Mouse (Mus musculus) gastrocnemius, adult 2 months (tissue): Measurements from ENCODE around the gene Tarsl2. TPM values are rescaled to one million over a fixed set of nuclear protein-coding genes. Genes with fewer than 3 reads are reported as not detected.
A peak's percentile ranks its signal among the peaks of the same experiment; 100 is the strongest.

Experiments used
- DNase-seq: peaks from one replicate; pipeline ENCODE4 v3.0.0; 2022
- H3K27ac ChIP-seq: fragments of 200-600 bp; 2 replicates; pipeline ENCODE4 v1.8.1; 2022; ENCODE audit warnings: mild to moderate bottlenecking
- H3K4me3 ChIP-seq: fragments of 200-600 bp; 2 replicates; pipeline ENCODE4 v1.8.1; 2022; ENCODE audit warnings: mild to moderate bottlenecking, moderate library complexity
- CTCF ChIP-seq: fragments of 200-600 bp; IDR thresholded peaks from 2 replicates; pipeline ENCODE4 v1.8.1; 2022; ENCODE audit warnings: antibody characterized with exemption, mild to moderate bottlenecking, moderate library complexity
- intact Hi-C: fragments of 180-260 bp; cut with DNase I; formaldehyde crosslinking; loops from one replicate; pipeline ENCODE4 v1.15.1; 2025
- total RNA-seq, 2 experiments: library from RNA; stranded (reverse); gene quantifications; 2 replicates each; pipeline ENCODE4 v1.2.3; 2021

Gene Tarsl2
- total RNA-seq, 2 experiments from 2014 or later: 59.2 to 67.0 TPM

DNA sequence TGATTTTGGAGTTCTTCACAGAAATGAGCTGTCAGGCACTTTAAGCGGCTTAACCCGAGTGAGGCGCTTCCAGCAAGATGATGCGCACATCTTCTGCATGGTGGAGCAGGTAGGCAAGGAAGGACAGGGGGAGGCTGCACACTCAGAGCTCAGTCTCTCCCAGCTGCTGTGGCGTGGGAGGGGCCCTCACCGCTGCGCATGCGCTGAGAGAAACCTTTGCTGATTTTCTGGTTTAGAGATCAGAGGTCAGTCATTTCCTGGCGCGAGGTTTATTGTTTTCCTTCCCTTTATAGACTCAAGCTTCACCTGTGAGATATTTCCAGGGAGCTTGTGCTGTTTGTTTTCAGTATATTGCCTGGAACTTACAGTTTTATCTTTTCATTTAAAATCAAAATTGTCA is 33.4 kb downstream of the Tarsl2 start:
- no peak overlapping the region for H3K4me3 ChIP-seq
- H3K27ac ChIP-seq: no peak overlapping the region
- DNase-seq: no peak
- TF ChIP-seq CTCF: no peak
- intact Hi-C loops: no loop called here

DNA sequence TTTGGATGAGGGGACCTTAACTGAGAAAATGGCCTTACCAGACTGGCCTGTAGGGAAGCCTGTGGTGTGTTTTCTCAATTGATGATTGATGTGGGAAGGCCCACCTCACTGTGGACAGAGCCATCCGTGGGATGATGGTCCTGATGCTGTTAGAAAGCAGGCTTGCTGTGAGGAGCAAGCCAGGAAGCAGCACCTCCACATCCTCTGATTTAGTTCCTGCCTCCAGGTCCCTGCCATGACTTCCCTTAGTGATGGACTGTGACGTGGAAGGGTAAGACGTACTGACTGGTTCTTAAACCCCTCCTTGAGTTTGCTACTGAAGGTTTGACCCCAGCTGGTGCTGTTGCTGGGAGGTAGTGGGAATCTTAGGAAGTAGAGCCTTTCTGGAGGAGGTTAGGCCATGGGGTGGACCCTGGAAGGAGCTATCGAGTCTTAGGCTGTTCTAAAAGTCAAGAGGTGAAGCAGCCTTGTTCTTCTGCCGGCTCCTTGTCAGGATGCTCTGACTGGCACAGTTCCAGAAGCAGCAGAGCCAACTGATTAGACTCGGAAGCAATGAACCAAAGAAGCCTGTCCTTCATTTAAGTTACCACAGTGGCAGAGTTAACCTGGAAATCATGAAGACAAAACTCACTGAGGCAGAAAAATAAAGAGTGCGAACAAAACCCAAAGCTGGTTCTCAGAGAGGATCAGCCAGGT is 34.4 kb downstream of the Tarsl2 start:
- Histone ChIP-seq H3K27ac (no peak overlapping the region), H3K4me3 (no peak overlapping the region)
- intact Hi-C loops: no loop called here
- no peak for TF ChIP-seq CTCF
- no peak for DNase-seq

DNA sequence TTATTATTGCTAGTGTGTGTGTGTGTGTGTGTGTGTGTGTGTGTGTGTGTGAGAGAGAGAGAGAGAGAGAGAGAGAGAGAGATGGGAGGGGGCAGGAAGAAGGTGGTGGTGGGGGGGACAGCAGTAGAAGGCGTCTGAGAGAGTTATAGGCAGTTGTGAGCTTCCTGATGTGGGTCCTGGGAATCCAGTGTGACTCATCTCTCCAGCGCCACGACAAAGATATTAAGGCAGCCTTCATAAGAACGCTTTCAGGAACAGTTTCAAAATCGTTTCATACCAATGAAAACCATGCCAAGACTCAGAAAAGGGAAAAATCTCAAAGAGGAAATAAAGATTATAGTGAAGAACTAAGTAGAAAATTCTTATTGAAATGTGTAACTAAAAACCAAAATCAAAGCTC is 36.5 kb downstream of the Tarsl2 start:
- Histone ChIP-seq H3K4me3 (no peak overlapping the region), H3K27ac (no peak overlapping the region)
- TF ChIP-seq CTCF: no peak
- no peak for DNase-seq
- intact Hi-C loops: no loop called here

DNA sequence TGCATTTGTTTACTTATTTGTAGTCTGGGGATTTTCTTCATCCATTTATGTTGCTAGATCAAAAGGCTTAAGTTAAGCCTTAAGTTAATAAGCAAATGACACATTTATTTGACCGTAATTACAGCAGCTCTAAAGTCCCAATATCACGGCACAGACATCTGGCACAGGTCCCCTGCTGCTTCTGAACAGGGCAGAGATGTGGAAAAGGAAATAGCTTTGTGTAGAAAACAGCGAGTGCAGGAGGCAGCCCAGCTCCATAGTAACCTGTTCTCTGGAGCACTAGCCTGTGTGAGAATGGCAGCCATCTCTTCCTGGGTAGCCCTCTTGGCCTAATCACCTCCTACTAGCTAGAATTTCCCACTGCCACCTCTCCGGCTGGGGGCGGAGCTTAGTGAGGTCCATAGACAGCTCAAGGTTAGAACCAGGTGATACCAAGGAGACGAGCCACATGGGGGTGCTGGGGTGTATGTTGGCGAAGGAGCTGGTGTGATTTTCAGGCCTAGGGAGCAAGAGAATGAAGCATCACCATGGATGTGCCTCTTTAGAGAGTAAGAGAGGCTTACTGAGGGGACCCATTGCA is 39.6 kb downstream of the Tarsl2 start:
- Histone ChIP-seq H3K27ac (no peak overlapping the region), H3K4me3 (no peak overlapping the region)
- intact Hi-C loops: no loop called here
- TF ChIP-seq CTCF: no peak
- no peak for DNase-seq

DNA sequence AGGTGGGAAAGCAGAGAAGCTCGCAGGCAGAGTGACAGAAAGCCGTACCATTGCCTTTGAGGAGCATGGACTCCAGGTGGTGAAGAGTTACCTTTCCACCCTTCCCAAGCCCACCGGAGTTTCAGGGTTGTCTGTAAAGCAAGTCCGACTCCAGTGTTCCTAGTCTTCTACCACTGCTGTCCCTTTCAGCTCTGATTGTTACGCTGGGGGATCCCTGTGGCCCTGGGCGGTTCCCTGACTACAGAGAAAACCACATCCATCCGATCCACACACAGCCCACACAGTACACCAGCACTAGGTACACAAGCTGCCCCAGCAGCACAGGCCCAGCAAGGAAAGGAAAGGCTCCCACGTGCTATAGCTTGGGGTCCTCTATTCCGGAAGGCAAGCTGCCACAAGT is 42.0 kb downstream of the Tarsl2 start:
- no peak for TF ChIP-seq CTCF
- H3K4me3 ChIP-seq: no peak overlapping the region
- no peak for DNase-seq
- intact Hi-C loops: no loop called here
- H3K27ac ChIP-seq: no peak overlapping the region

DNA sequence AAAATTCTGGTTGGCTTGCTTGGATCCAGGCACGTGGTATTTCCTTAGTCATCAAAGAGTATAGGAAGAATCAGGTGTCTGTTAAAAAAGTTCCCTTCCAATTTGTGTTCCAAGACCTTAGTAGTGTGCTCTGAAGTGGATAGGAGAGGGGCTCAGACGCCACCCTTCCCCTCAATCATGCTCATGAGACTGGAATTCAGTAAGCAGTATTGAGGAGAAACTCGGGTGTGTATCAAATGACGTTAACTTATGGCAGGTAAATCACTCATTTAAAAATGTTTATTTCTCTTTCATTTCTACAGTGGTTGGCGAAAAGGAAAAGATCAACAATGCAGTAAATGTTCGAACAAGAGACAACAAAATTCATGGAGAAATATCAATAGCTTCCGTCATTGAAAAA is 46.2 kb downstream of the Tarsl2 start, which contains the start of gene Tm2d3:
Tm2d3 (plus strand) TSS at position 301 of the 400 bp plus-strand sequence.
- DNase-seq: no peak
- Histone ChIP-seq H3K27ac (no peak within 1 kb of the TSS), H3K4me3 (no peak within 1 kb of the TSS)
- no peak for TF ChIP-seq CTCF
- intact Hi-C loops: no loop called here

DNA sequence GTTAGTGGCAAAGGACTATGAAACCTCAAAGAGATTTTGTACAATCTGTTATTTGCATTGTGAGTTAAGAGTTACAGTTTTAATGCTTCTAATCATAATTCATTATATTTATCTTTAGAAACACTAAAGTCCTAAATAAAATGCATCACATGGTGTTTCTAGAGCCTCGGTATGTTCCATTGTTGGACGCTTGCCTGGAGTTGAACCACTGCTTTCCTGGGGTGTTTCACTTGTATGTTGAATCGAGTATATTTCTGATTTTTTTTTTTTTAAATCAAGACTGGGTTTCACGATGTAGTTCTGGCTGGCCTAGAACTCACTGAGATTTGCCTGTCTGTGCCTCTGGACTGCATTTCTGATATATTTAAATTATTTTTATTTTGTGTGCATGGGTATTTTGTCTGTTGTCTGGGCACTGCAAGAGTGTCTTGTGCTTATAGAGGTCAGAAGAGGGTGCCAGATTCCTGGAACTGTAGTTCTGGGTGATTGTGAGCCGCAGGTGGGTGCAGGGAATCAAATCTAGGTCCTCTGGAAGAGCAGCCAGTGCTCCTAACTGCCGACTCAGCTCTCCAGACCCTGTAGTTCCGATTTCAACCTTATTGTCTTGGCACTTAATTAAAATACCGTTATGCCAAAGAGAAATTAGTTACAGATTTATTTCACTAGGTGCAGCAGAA is 47.4 kb downstream of the Tarsl2 start:
- intact Hi-C loops: no loop called here
- Histone ChIP-seq H3K4me3 (no peak overlapping the region), H3K27ac (no peak overlapping the region)
- DNase-seq: no peak
- TF ChIP-seq CTCF: no peak

DNA sequence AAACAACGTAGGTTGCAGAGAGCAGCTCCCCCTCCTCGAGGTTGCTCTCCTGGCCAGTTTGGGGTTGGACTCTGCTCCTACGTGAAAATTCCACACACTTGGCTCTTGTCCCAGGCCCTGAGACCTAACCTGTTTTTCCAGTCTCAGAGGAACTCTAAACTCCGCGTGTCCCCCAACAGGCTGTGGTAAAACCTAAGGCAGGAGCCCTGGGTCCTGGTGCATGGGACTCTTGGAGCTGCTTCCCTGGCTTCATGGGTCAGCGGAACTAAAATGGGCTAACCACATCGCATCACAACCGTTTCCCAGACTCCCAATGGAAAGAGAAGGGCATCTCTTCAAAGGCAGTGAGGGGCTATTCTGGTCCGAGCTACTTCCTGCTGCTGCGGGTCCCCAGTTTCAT is 48.2 kb downstream of the Tarsl2 start:
- no peak for DNase-seq
- H3K27ac ChIP-seq: peak overlapping the region; percentile 91
- intact Hi-C loops: no loop called here
- peak overlapping the region; percentile 88 for H3K4me3 ChIP-seq
- no peak for TF ChIP-seq CTCF

DNA sequence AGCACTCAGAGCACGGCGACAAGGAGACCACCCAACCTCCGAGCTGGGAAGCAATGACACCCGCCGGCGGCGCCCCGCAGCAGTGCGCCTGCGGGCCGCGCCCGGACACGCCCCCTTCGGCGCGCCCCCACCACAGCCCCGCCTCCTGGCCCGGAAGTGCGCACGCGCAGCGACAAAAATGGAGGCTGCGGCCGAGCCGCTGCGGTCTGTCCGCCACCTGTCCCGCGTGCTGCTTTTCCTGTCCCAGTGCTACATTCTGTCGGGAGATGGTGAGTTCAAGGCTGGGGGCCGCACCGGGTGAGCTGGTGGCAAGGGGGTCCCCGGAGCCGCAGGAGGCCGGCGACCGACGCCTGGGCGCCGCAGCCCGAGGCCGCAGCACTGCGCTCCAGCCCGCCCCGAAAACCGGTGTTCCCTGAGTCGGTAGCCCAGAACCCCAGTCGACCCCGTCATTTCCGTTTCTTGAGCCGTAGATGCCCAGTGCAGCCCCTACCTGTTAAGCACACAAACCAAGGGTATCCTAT is 48.7 kb downstream of the Tarsl2 start:
- H3K27ac ChIP-seq: peak overlapping the region; percentile 91
- intact Hi-C loops: no loop called here
- peak; percentile 92 for DNase-seq
- no peak for TF ChIP-seq CTCF
- H3K4me3 ChIP-seq: peak overlapping the region; percentile 88

DNA sequence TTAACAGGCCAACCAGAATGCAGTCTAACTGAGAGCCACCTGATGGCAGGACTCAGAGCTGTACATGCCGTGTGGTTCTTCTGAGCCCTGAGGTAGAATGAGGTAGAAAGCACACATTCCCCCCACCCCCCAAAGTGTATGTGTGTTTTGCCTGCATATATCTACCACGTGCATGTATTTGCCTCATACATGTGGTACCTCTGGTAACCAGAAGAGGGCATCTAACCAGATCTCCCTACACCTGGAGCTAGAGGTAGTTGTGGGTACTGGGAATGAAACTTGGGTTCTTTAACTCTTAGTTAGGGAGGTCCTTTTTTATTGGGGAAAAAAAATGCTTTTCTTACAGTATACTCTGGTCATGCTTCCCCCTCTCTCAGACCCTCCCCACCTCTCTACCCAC is 51.8 kb downstream of the Tarsl2 start:
- TF ChIP-seq CTCF: peak; percentile 52
- Histone ChIP-seq H3K27ac (no peak overlapping the region), H3K4me3 (no peak overlapping the region)
- no peak for DNase-seq
- intact Hi-C loops: no loop called here

DNA sequence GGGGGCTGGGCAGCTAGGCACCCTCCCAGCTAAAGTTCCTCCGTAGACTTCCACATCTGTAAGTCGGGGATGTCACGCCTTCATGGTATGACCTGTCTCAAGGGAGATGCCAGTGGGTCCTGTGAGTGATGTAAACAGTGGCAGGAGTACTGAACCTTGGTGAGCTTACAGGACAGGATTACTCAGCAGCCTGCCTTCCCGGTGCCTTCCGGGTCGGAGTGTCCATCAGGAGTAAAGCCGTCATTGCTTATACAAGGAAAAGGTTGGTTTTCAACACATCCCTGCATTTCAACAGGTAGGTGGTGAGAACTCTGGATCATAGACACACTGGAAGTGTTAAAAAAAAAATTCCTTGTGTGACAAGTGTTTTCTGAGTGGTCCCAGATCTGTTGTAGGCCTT is 57.4 kb downstream of the Tarsl2 start:
- intact Hi-C loops: no loop called here
- Histone ChIP-seq H3K4me3 (no peak overlapping the region), H3K27ac (no peak overlapping the region)
- no peak for TF ChIP-seq CTCF
- no peak for DNase-seq

DNA sequence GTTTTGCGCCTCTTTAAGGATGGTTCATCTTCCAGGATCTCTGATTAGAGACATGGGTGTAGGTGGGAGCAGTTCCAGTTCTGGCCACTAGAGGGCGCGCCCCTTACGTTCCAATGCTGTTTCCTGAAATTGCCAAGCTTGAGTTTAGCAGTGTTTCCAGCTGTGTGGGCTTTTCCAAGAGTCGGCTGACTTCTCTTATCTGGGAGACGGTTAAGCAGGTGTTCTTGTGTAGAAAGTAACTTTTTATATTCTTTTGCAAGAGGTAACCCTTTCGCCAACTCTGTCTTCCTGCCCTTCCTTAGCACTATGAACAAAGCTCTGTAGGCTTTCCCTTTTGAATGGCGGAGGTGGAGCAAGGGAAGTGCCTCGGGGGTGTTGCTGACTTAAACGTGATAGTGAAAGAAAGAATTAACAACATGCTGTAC is 60.1 kb downstream of the Tarsl2 start:
- Histone ChIP-seq H3K27ac (no peak overlapping the region), H3K4me3 (peak overlapping the region; percentile 63)
- TF ChIP-seq CTCF: peak; percentile 98
- peak; percentile 78 for DNase-seq
- intact Hi-C loops: loop anchor here (2.0 to 5.0 kb wide), 2 partner anchors 227 to 350 kb away; no protein-coding TSS in a partner anchor

DNA sequence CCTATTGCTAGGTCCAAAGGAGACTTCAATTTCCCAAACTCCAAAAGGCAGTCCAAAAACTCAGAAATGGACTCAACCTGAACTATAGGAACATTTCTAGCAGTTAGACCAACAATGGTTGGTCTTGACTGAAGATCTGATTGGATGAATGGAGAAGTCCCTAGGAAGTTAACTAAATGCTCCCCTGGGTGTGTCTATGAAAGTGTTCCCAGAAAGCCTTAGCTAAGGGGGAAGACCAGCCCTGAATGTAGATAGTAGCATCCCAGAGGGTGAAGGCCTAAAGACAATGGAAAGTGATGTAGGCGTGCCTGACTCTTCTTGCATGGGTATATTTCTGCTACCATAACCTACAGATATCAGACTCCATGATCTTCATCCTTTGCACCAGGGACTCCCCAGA is 63.8 kb downstream of the Tarsl2 start:
- no peak for TF ChIP-seq CTCF
- intact Hi-C loops: loop anchor here (5.0 kb wide), 1 partner anchor 224 kb away; no protein-coding TSS in a partner anchor
- Histone ChIP-seq H3K27ac (no peak overlapping the region), H3K4me3 (no peak overlapping the region)
- DNase-seq: no peak
